In genomic region chr11:29514682-29515412, GRCm38 (mm10) we compare ENCODE assay signal across 8 mouse cellular contexts. TPM values are rescaled to one million over a fixed set of nuclear protein-coding genes. Genes with fewer than 3 reads are reported as not detected.
A peak's percentile ranks its signal among the peaks of the same experiment; 100 is the strongest.
DNase-seq lines count a peak whose midpoint lies in the region; ATAC-seq and TF ChIP-seq lines count a peak whose summit lies in the region.

Gene Prorsd1, minus strand, starts transcription at chr11:29515033.

- peak within 1 kb of the TSS; percentile 58 for H3K4me3 ChIP-seq in forebrain, embryonic 13.5 days
- H3K4me3 ChIP-seq in lung, adult 2 months (replicated peaks; ENCODE audit: extremely low read depth, low read depth, low read length) = peak within 1 kb of the TSS; percentile 96

- peak within 1 kb of the TSS; percentile 48 for H3K27ac ChIP-seq in forebrain, embryonic 13.5 days

- peak; percentile 99 for ATAC-seq in cerebellum, adult (ENCODE audit: insufficient number of reproducible peaks, low FRiP score, low TSS enrichment)
- peak; percentile 99 for ATAC-seq in forebrain, embryonic 13.5 days
- peak; percentile 100 for ATAC-seq in neutrophil, adult 5-6 weeks (ENCODE audit: extremely low read depth, insufficient number of reproducible peaks, low FRiP score, poor library complexity, severe bottlenecking)

- peak; percentile 90; the same call in 1 of the 2 replicates for TF ChIP-seq POLR2A in lung, adult 2 months (IDR thresholded peaks at IDR 0.05; ENCODE audit: borderline replicate concordance, extremely low read depth, low read depth, low read length)

- peak within 1 kb of the TSS; percentile 68 for H3K4me2 ChIP-seq in forebrain, embryonic 13.5 days

- WGBS in forebrain, embryonic 13.5 days = 3% methylated on average over 40 of the region's 40 CpGs
- WGBS in large intestine, adult 2 months = under 1% methylated on average over 40 of the region's 40 CpGs
- 1% methylated on average over 40 of the region's 40 CpGs for WGBS in lung, adult 2 months

- H3K9ac ChIP-seq in forebrain, embryonic 13.5 days = peak within 1 kb of the TSS; percentile 66

- DNase-seq in ES-CJ7 (ENCODE audit: low read depth, low spot score) = peak; percentile 96
- DNase-seq in heart, postnatal 10 days = peak; percentile 93 to 94
- DNase-seq in large intestine, adult 2 months (ENCODE audit: low read depth, low spot score) = peak; percentile 75
- peak; percentile 89 for DNase-seq in lung, adult 2 months
- DNase-seq in thymus, adult 18-20 months = peak; percentile 86 to 89

- no peak for TF ChIP-seq CTCF in lung, adult 2 months (IDR thresholded peaks at IDR 0.05; ENCODE audit: insufficient read depth, low read length)

- intact Hi-C loops in heart, postnatal 10 days (cut with DNase I) = no loop called here

- H3K27me3 ChIP-seq in forebrain, embryonic 13.5 days = no peaks in the 10 kb centered on the region

- H3K4me1 ChIP-seq in forebrain, embryonic 13.5 days = peaks cover 10% of the 10 kb centered on the region; the same call in 1 of the 2 replicates
- H3K4me1 ChIP-seq in lung, adult 2 months (ENCODE audit: control insufficient read depth, insufficient read depth, low read length) = no peaks in the 10 kb centered on the region

- no peaks in the 10 kb centered on the region for H3K9me3 ChIP-seq in forebrain, embryonic 13.5 days (replicated peaks)

- H3K36me3 ChIP-seq in forebrain, embryonic 13.5 days (ENCODE audit: poor library complexity, severe bottlenecking) = peaks cover 16% of the 10 kb centered on the region; the same call in 1 of the 2 replicates

RNA-seq across cellular contexts. Expression of gene Prorsd1, which starts in this region (rescaled TPM):
- 13.9 and 15.4 TPM in 2 replicates for polyA plus RNA-seq in forebrain, embryonic 13.5 days (2015; fragmentation: Nextera tagmentation; extraction: Ambion mirVana)
- total RNA-seq in heart, postnatal 10 days (2021) = 10 to 100 TPM; 18.0 to 18.2 TPM
- polyA plus RNA-seq in large intestine, adult 2 months (2012; rRNA removed) = 3.3 and 3.7 TPM in 2 replicates
- 2.1 and 3.2 TPM in 2 replicates for polyA plus RNA-seq in lung, adult 2 months (2012; rRNA removed)
- total RNA-seq in neutrophil, adult 5-6 weeks (2017) = 35.8 and 40.6 TPM in 2 replicates

Comparison
In these comparisons a context has a peak if more than half of its experiments do, and no peak if none do; other contexts are left out.
1. Peak in every context shown above with its lines: DNase-seq, ATAC-seq, H3K4me3 ChIP-seq and H3K27ac ChIP-seq.